Mouse (Mus musculus) liver, embryonic 14.5 days (tissue): Measurements from ENCODE around the gene Sppl3. TPM values are rescaled to one million over a fixed set of nuclear protein-coding genes. Genes with fewer than 3 reads are reported as not detected.

Experiments used
- ATAC-seq: fragments of 200-750 bp; cut with Nextera tagmentation; 2 replicates; pipeline ENCODE4 v1.8.0; 2017; ENCODE audit warnings: moderate number of reproducible peaks, mild to moderate bottlenecking, moderate library complexity; ENCODE audit not compliant: insufficient read depth
- DNase-seq, 3 experiments: peaks; one replicate each; pipeline ENCODE4 v3.0.0-alpha.2; 2012 to 2013; ENCODE audit warnings: low read depth in 3 of 3, low spot score in 3 of 3
- H3K27ac ChIP-seq: fragments of 300-500 bp; sonication (generic); 2 replicates; pipeline ENCODE4 v1.5.1; 2014; ENCODE audit warnings: moderate library complexity, mild to moderate bottlenecking, control low read depth, inconsistent platforms
- H3K27me3 ChIP-seq: fragments of 300-500 bp; sonication (generic); 2 replicates; pipeline ENCODE4 v1.6.1; 2014; ENCODE audit warnings: mild to moderate bottlenecking, low read length, moderate library complexity; ENCODE audit not compliant: control insufficient read depth, insufficient read depth
- H3K36me3 ChIP-seq: fragments of 300-500 bp; sonication (generic); replicated peaks from 2 replicates; pipeline ENCODE4 v1.6.1; 2014; ENCODE audit warnings: low read depth; ENCODE audit not compliant: control insufficient read depth, insufficient read depth
- H3K4me1 ChIP-seq, 2 experiments: fragments of 200-500 bp in 1 of 2; fragments of 300-500 bp in 1 of 2; sonication (generic) in 1 of 2; replicated peaks; 2 replicates each; pipeline ENCODE4 v1.6.1; 2012 to 2014; ENCODE audit warnings: antibody characterized with exemption in 1 of 2, inconsistent platforms in 1 of 2, low read length in 1 of 2; ENCODE audit not compliant: control insufficient read depth in 2 of 2, insufficient read depth in 2 of 2
- H3K4me2 ChIP-seq: fragments of 300-500 bp; sonication (generic); 2 replicates; pipeline ENCODE4 v1.6.1; 2014; ENCODE audit warnings: low read depth, mild to moderate bottlenecking, control low read depth, moderate library complexity
- H3K4me3 ChIP-seq, 2 experiments: fragments of 200-500 bp in 1 of 2; fragments of 300-500 bp in 1 of 2; sonication (generic) in 1 of 2; 2 replicates each; pipeline ENCODE4 v1.5.1; 2012 to 2014; ENCODE audit warnings: low read depth in 2 of 2, low read length in 2 of 2, mild to moderate bottlenecking in 2 of 2, control low read depth in 1 of 2, inconsistent platforms in 1 of 2, moderate library complexity in 1 of 2; ENCODE audit not compliant: insufficient read depth in 1 of 2
- H3K9ac ChIP-seq: fragments of 300-500 bp; sonication (generic); replicated peaks from 2 replicates; pipeline ENCODE4 v1.6.1; 2014; ENCODE audit warnings: mild to moderate bottlenecking, control low read depth, moderate library complexity
- H3K9me3 ChIP-seq: fragments of 300-500 bp; sonication (generic); 2 replicates; pipeline ENCODE4 v1.6.1; 2016; ENCODE audit warnings: low read length, mixed read lengths; ENCODE audit not compliant: control insufficient read depth
- CTCF ChIP-seq: IDR thresholded peaks from 2 replicates; pipeline ENCODE4 v1.5.1; 2016; ENCODE audit warnings: antibody characterized with exemption, low read depth, control low read depth
- EP300 ChIP-seq: IDR thresholded peaks from 2 replicates; pipeline ENCODE4 v1.6.1; 2016; ENCODE audit warnings: antibody characterized with exemption, low read depth
- WGBS: fragments of 180-500 bp; shearing (Covaris S2); extraction: QIAGEN DNeasy Blood & Tissue Kit; methylation state at CpG from one replicate; pipeline ENCODE4 v1.1.7; 2014; ENCODE audit not compliant: insufficient replicate concordance; 5-methylcytosine and 5-hydroxymethylcytosine counted together
- polyA plus RNA-seq, 2 experiments: library from polyadenylated mRNA; depleted of rRNA in 1 of 2; stranded (reverse) in 1 of 2; unstranded in 1 of 2; fragments of >200 nt; fragmentation: Nextera tagmentation in 1 of 2; extraction: Ambion mirVana in 1 of 2; gene quantifications; 2 replicates each; pipeline versions ENCODE4 v1.2.1 to v1.2.3; 2012 to 2014

Gene Sppl3
- polyA plus RNA-seq, 2 experiments = 5.4 to 17.2 TPM

GRCm38 (mm10) chr5:115011519-115012261 is 753 bp downstream of the Sppl3 start:
- Histone ChIP-seq H3K36me3 (no peaks in the 10 kb centered on the region), H3K9ac (peak overlapping the region; percentile 98), H3K27ac (peak overlapping the region; percentile 75), H3K27me3 (no peaks in the 10 kb centered on the region), H3K4me2 (peak overlapping the region; percentile 90), H3K4me1 (peaks cover 41 to 46% of the 10 kb centered on the region in 2 experiments), H3K4me3 (peak overlapping the region; percentile 85 to 99), H3K9me3 (no peaks in the 10 kb centered on the region)
- WGBS = under 1% methylated on average over 62 of the region's 63 CpGs
- no peak for DNase-seq
- TF ChIP-seq CTCF (peak; percentile 41; the same call in 1 of the 2 replicates), EP300 (no peak)
- ATAC-seq = peak; percentile 55

- peaks cover 56 to 57% of the 10 kb centered on the region in 2 experiments for H3K4me1 ChIP-seq
- no peaks in the 10 kb centered on the region for H3K36me3 ChIP-seq
- H3K4me3 ChIP-seq = peak overlapping the region; percentile 85 to 99; a peak in 3 of 4 replicates
- peak overlapping the region; percentile 90 for H3K4me2 ChIP-seq
- ATAC-seq = no peak
- WGBS = 57% methylated on average over 3 of the region's 3 CpGs
- TF ChIP-seq CTCF (no peak), EP300 (no peak)
- no peaks in the 10 kb centered on the region for H3K9me3 ChIP-seq
- no peak for DNase-seq
- no peaks in the 10 kb centered on the region for H3K27me3 ChIP-seq
- peak overlapping the region; percentile 98 for H3K9ac ChIP-seq
- peak overlapping the region; percentile 75 for H3K27ac ChIP-seq
These were observed 2.5 kb downstream of the Sppl3 start for GRCm38 (mm10) chr5:115013436-115013835.

GRCm38 (mm10) chr5:115014570-115014969 is 3.6 kb downstream of the Sppl3 start:
- no peak for ATAC-seq
- Histone ChIP-seq H3K4me1 (peaks cover 58 to 67% of the 10 kb centered on the region in 2 experiments), H3K4me3 (no peak overlapping the region)

GRCm38 (mm10) chr5:115015121-115015520 is 4.2 kb downstream of the Sppl3 start:
- Histone ChIP-seq H3K4me1 (peaks cover 55 to 62% of the 10 kb centered on the region in 2 experiments), H3K4me2 (peak overlapping the region; percentile 33; the same call in 1 of the 2 replicates), H3K36me3 (no peaks in the 10 kb centered on the region), H3K27ac (no peak overlapping the region), H3K27me3 (no peaks in the 10 kb centered on the region), H3K9me3 (no peaks in the 10 kb centered on the region), H3K4me3 (no peak overlapping the region), H3K9ac (no peak overlapping the region)
- 39% methylated on average over 4 of the region's 4 CpGs for WGBS
- DNase-seq = no peak
- no peak for TF ChIP-seq CTCF
- TF ChIP-seq EP300 = no peak
- ATAC-seq = no peak

More at GRCm38 (mm10) chr5:115014570-115014969, 3.6 kb downstream of the Sppl3 start:
- no peak overlapping the region; the same call in 1 of the 2 replicates for H3K9ac ChIP-seq
- H3K9me3 ChIP-seq = no peaks in the 10 kb centered on the region
- H3K27me3 ChIP-seq = no peaks in the 10 kb centered on the region
- H3K36me3 ChIP-seq = no peaks in the 10 kb centered on the region
- H3K27ac ChIP-seq = peak overlapping the region; percentile 4
- DNase-seq = no peak
- peak overlapping the region; percentile 37 for H3K4me2 ChIP-seq
- TF ChIP-seq EP300 (no peak), CTCF (no peak)
- 0% methylated on average over 1 of the region's 1 CpGs for WGBS

GRCm38 (mm10) chr5:115018270-115018669 is 7.3 kb downstream of the Sppl3 start:
- H3K4me2 ChIP-seq = peak overlapping the region; percentile 61
- peak overlapping the region; percentile 54 for H3K27ac ChIP-seq
- no peaks in the 10 kb centered on the region for H3K27me3 ChIP-seq
- H3K4me1 ChIP-seq = peaks cover 44 to 48% of the 10 kb centered on the region in 2 experiments
- no peaks in the 10 kb centered on the region for H3K9me3 ChIP-seq
- 2% methylated on average over 2 of the region's 2 CpGs for WGBS
- H3K36me3 ChIP-seq = no peaks in the 10 kb centered on the region
- DNase-seq (peak in 2 of 3 experiments; percentile 59 to 65), ATAC-seq (peak; percentile 81)
- H3K9ac ChIP-seq = peak overlapping the region; percentile 28
- peak overlapping the region in 1 of 2 experiments; percentile 10; a peak in 2 of 4 replicates for H3K4me3 ChIP-seq
- TF ChIP-seq EP300 = peak; percentile 43
- TF ChIP-seq CTCF = no peak
